Mouse (Mus musculus): ENCODE measurements around the gene Mdp1. TPM values are rescaled to one million over a fixed set of nuclear protein-coding genes. Genes with fewer than 3 reads are reported as not detected.

Mdp1 gene
- polyA plus RNA-seq, 1 experiment from 2014 or later = 46.2 TPM

- H3K9me3 ChIP-seq (ENCODE audit: low read length) = no peaks in the 10 kb centered on the region
- no peak overlapping the region for H3K9ac ChIP-seq (replicated peaks; ENCODE audit: low read depth)
- H3K4me1 ChIP-seq (ENCODE audit: insufficient read depth, low read depth, low read length) = no peaks in the 10 kb centered on the region; the same call in 1 of the 2 replicates
- no peaks in the 10 kb centered on the region for H3K36me3 ChIP-seq (ENCODE audit: insufficient read depth, low read length)
- no peak overlapping the region for H3K27ac ChIP-seq (ENCODE audit: low read length)
- no peaks in the 10 kb centered on the region for H3K27me3 ChIP-seq (replicated peaks; ENCODE audit: insufficient read depth, low read length)
- TF ChIP-seq CTCF (IDR thresholded peaks at IDR 0.05) (no peak), EP300 (IDR thresholded peaks at IDR 0.05) (no peak)
- H3K4me3 ChIP-seq (ENCODE audit: low read depth, low read length) = peak overlapping the region; percentile 17; the same call in 1 of the 2 replicates
- ATAC-seq (no peak), DNase-seq (ENCODE audit: low spot score) (no peak)
- peak overlapping the region; percentile 48 for H3K4me2 ChIP-seq (replicated peaks; ENCODE audit: low read depth, low read length)
- WGBS = 23% methylated on average over 22 of the region's 22 CpGs
Observed at GRCm38 (mm10) chr14:55618486-55619195, 41.7 kb downstream of the Mdp1 start.

- ATAC-seq (peak; percentile 91), DNase-seq (ENCODE audit: low spot score) (peak; percentile 87)
- WGBS = 15% methylated on average over 21 of the region's 21 CpGs
- Histone ChIP-seq H3K27me3 (replicated peaks; ENCODE audit: insufficient read depth, low read length) (no peaks in the 10 kb centered on the region), H3K4me3 (ENCODE audit: low read depth, low read length) (peak within 1 kb of the TSS; percentile 17; the same call in 1 of the 2 replicates), H3K27ac (ENCODE audit: low read length) (no peak within 1 kb of the TSS), H3K9ac (replicated peaks; ENCODE audit: low read depth) (no peak within 1 kb of the TSS), H3K4me2 (replicated peaks; ENCODE audit: low read depth, low read length) (peak within 1 kb of the TSS; percentile 48), H3K4me1 (ENCODE audit: insufficient read depth, low read depth, low read length) (no peaks in the 10 kb centered on the region; the same call in 1 of the 2 replicates), H3K36me3 (ENCODE audit: insufficient read depth, low read length) (no peaks in the 10 kb centered on the region), H3K9me3 (ENCODE audit: low read length) (no peaks in the 10 kb centered on the region)
- TF ChIP-seq EP300 (IDR thresholded peaks at IDR 0.05) (no peak), CTCF (IDR thresholded peaks at IDR 0.05) (peak; percentile 53)
Observed at GRCm38 (mm10) chr14:55617822-55618221, 42.5 kb downstream of the Mdp1 start, which contains the start of gene Rec8. TSS of gene Rec8 (plus strand) at chr14:55618037.

- WGBS = 72% methylated on average over 2 of the region's 2 CpGs
- no peak for ATAC-seq
- H3K36me3 ChIP-seq (ENCODE audit: insufficient read depth, low read length) = no peaks in the 10 kb centered on the region
- no peak overlapping the region for H3K27ac ChIP-seq (ENCODE audit: low read length)
- no peaks in the 10 kb centered on the region for H3K9me3 ChIP-seq (ENCODE audit: low read length)
- H3K4me3 ChIP-seq (ENCODE audit: low read depth, low read length) = no peak overlapping the region
- no peaks in the 10 kb centered on the region; the same call in 1 of the 2 replicates for H3K4me1 ChIP-seq (ENCODE audit: insufficient read depth, low read depth, low read length)
- DNase-seq (ENCODE audit: low spot score) = no peak
- H3K9ac ChIP-seq (replicated peaks; ENCODE audit: low read depth) = no peak overlapping the region
- TF ChIP-seq EP300 (IDR thresholded peaks at IDR 0.05) (no peak), CTCF (IDR thresholded peaks at IDR 0.05) (no peak)
- no peak overlapping the region for H3K4me2 ChIP-seq (replicated peaks; ENCODE audit: low read depth, low read length)
- H3K27me3 ChIP-seq (replicated peaks; ENCODE audit: insufficient read depth, low read length) = no peaks in the 10 kb centered on the region
Observed at GRCm38 (mm10) chr14:55616844-55617243, 43.5 kb downstream of the Mdp1 start.

GRCm38 (mm10) chr14:55615876-55616275, 44.4 kb downstream of the Mdp1 start:
- Histone ChIP-seq H3K9ac (replicated peaks; ENCODE audit: low read depth) (no peak overlapping the region), H3K4me3 (ENCODE audit: low read depth, low read length) (no peak overlapping the region), H3K27me3 (replicated peaks; ENCODE audit: insufficient read depth, low read length) (no peaks in the 10 kb centered on the region), H3K4me2 (replicated peaks; ENCODE audit: low read depth, low read length) (no peak overlapping the region), H3K27ac (ENCODE audit: low read length) (no peak overlapping the region), H3K9me3 (ENCODE audit: low read length) (no peaks in the 10 kb centered on the region), H3K4me1 (ENCODE audit: insufficient read depth, low read depth, low read length) (no peaks in the 10 kb centered on the region; the same call in 1 of the 2 replicates), H3K36me3 (ENCODE audit: insufficient read depth, low read length) (no peaks in the 10 kb centered on the region)
- peak; percentile 61 for DNase-seq (ENCODE audit: low spot score)
- ATAC-seq = no peak
- TF ChIP-seq EP300 (IDR thresholded peaks at IDR 0.05) = no peak
- no peak for TF ChIP-seq CTCF (IDR thresholded peaks at IDR 0.05)
- WGBS = 49% methylated on average over 2 of the region's 2 CpGs

GRCm38 (mm10) chr14:55614565-55615178, 45.6 kb downstream of the Mdp1 start:
- TF ChIP-seq EP300 (IDR thresholded peaks at IDR 0.05) (peak; percentile 94), CTCF (IDR thresholded peaks at IDR 0.05) (no peak)
- H3K4me2 ChIP-seq (replicated peaks; ENCODE audit: low read depth, low read length) = no peak overlapping the region
- no peak overlapping the region for H3K9ac ChIP-seq (replicated peaks; ENCODE audit: low read depth)
- H3K27me3 ChIP-seq (replicated peaks; ENCODE audit: insufficient read depth, low read length) = no peaks in the 10 kb centered on the region
- H3K27ac ChIP-seq (ENCODE audit: low read length) = peak overlapping the region; percentile 44; the same call in 1 of the 2 replicates
- H3K4me3 ChIP-seq (ENCODE audit: low read depth, low read length) = no peak overlapping the region
- ATAC-seq (peak; percentile 70), DNase-seq (ENCODE audit: low spot score) (peak; percentile 64)
- H3K4me1 ChIP-seq (ENCODE audit: insufficient read depth, low read depth, low read length) = no peaks in the 10 kb centered on the region; the same call in 1 of the 2 replicates
- peaks cover 2% of the 10 kb centered on the region; the same call in 1 of the 2 replicates for H3K36me3 ChIP-seq (ENCODE audit: insufficient read depth, low read length)
- 64% methylated on average over 7 of the region's 7 CpGs for WGBS
- H3K9me3 ChIP-seq (ENCODE audit: low read length) = no peaks in the 10 kb centered on the region

- no peak overlapping the region for H3K27ac ChIP-seq (ENCODE audit: low read length)
- no peak overlapping the region for H3K4me3 ChIP-seq (ENCODE audit: low read depth, low read length)
- no peaks in the 10 kb centered on the region for H3K27me3 ChIP-seq (replicated peaks; ENCODE audit: insufficient read depth, low read length)
- no peak for ATAC-seq
- no peaks in the 10 kb centered on the region for H3K9me3 ChIP-seq (ENCODE audit: low read length)
- peaks cover 15% of the 10 kb centered on the region for H3K36me3 ChIP-seq (ENCODE audit: insufficient read depth, low read length)
- H3K4me2 ChIP-seq (replicated peaks; ENCODE audit: low read depth, low read length) = no peak overlapping the region
- no peaks in the 10 kb centered on the region; the same call in 1 of the 2 replicates for H3K4me1 ChIP-seq (ENCODE audit: insufficient read depth, low read depth, low read length)
- DNase-seq (ENCODE audit: low spot score) = no peak
- TF ChIP-seq EP300 (IDR thresholded peaks at IDR 0.05) (no peak), CTCF (IDR thresholded peaks at IDR 0.05) (no peak)
- H3K9ac ChIP-seq (replicated peaks; ENCODE audit: low read depth) = no peak overlapping the region
- WGBS = 43% methylated on average over 6 of the region's 6 CpGs
Observed at GRCm38 (mm10) chr14:55613346-55613745, 47.0 kb downstream of the Mdp1 start.
